Mouse (Mus musculus) c-Kit-negative CD71-positive TER-119-positive erythroid progenitor cells, embryonic 14.5 days (primary cell): Measurements from ENCODE around the gene Tdpoz3.
"Not testable (repeated sequence)": the region's sequence is repeated elsewhere in the genome, so short reads cannot be mapped to it uniquely, and the experiment has no call there.

ENCODE experiments used
- DNase-seq: peaks from one replicate; pipeline ENCODE4 v3.0.0-alpha.2; 2013; ENCODE audit warnings: low read depth, low spot score

Gene Tdpoz3

DNA sequence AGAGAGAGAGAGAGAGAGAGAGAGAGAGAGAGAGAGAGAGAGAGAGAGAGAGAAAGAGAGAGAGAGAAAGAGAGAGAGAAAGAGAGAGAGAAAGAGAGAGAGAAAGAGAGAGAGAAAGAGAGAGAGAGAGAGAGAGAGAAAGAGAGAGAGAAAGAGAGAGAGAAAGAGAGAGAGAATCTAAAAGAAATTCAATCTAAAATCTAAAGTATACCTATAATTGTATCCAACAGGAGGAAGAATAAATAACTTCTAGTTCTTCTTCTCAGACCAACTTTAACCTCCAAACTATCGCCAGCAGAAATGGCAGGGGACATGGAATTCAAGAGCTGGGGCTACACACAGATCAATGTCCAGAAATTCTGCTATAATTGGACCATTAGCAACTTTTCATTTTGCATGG lies at the start of gene Tdpoz3:
Tdpoz3 (plus strand) TSS at position 301 of the 400 bp plus-strand sequence.
- DNase-seq, result not testable (repeated sequence)

DNA sequence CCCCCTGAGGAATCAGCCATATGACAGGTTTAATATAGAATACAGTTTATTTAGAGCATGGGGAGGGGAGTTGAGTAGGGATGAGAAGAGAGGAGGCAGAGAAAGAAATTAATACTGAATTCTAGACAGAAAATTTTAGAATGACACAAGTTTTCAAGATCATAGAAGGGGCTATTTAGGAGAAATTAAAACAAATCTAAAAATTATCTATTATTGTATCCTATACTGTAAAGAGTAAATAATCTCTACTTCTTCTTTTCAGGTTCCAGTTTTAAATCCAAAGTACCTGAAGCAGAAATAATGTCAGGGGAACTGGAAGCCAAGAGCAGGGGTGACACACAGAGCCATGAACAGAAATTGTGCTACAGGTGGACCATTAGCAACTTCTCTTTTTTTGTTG lies 29.7 kb upstream of the Tdpoz3 start, which contains the start of gene Tdpoz4:
Tdpoz4 (plus strand) TSS at position 301 of the 400 bp plus-strand sequence.
- DNase-seq, result not testable (repeated sequence)

DNA sequence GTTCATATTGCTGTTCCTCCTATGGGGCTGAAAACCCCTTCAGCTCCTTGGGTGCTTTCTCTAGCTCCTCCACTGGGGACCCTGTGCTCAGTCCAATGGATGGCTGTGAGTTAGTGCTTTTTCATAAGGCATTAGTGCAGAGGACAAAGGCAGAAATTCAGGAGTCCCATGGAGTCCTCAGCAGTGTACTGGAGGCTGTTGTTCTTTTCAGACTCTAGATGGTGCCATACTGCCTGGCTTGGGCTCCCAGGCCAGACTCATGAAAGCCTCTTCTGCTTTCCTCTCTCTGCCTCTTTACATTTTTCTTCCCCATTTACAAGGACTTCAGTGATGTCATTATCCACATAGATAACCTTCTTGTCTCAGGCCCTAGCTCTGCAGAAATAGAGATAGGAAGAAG lies 12.5 kb upstream of the Tdpoz3 start:
- DNase-seq, result not testable (repeated sequence)

DNA sequence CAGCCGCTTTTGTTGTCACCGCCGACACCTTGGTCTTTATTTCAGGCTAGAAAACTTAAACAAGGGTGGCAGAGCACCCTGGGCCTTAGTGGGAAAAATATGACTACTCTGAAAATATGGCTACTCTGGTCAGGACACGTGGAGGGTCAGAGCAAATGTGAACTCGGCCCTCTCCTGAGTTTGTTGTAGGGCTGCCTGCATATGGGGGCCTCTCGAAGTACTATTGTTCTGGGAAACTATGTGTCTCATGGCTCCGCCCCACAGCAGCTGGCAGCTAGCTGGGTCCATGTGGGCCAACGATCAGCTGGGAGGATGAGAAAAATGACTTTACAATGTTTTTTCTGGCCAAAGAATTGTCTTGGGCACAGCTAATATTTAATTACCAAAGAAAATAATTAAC lies 33.1 kb downstream of the Tdpoz3 start:
- not testable (repeated sequence) for DNase-seq

DNA sequence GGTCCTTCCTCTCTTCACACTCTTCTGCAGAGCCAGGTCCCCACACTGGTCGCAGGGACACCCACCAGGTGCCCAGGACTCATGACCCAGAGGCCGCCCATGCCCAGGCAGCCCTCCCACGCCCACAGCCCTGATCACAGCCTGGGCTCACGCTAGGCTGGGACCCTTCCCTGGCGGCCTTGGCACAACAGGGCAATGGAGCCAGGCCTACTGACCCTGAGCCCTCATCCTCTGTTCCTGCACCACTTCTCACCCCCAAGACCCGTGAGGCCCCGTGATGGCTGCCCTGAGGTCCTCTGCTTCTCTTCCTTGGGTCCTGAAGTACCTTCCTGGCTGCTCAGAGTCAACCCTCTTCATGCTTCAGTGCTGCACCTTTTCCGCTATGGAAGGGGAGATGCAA lies 44.8 kb downstream of the Tdpoz3 start:
- DNase-seq, result not testable (repeated sequence)
